Mouse (Mus musculus): ENCODE results near the gene Zic2.

DNA sequence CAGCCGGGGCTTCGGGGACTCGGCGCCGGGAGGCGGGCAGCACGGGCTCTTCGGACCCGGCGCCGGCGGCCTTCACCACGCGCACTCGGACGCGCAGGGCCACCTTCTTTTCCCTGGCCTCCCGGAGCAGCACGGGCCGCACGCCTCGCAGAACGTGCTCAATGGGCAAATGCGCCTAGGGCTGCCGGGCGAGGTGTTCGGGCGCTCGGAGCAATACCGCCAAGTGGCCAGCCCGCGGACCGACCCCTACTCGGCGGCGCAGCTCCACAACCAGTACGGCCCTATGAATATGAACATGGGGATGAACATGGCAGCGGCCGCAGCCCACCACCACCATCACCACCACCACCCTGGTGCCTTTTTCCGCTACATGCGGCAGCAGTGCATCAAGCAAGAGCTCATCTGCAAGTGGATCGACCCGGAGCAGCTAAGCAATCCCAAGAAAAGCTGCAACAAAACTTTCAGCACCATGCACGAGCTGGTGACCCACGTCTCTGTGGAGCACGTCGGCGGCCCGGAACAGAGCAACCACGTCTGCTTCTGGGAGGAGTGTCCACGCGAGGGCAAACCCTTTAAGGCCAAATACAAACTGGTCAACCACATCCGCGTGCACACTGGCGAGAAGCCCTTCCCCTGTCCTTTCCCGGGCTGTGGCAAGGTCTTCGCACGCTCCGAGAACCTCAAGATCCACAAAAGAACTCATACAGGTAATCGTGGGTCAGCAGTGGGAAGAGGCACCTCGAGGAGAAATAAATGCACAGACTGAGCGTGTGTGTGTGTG is 996 bp downstream of the Zic2 start:
- TF ChIP-seq POLR2A (IDR thresholded peaks at IDR 0.05; ENCODE audit: extremely low read depth, insufficient read depth, low read length) (no peak), CTCF (IDR thresholded peaks at IDR 0.05; ENCODE audit: low read depth, low read length) (no peak)
